Mouse (Mus musculus) Muller cell, postnatal 12 days (primary cell): ENCODE measurements at regions not wholly inside any gene's neighbourhood (a gene's known extent, or its start where the extent isn't known, plus 50 kb on each side); places are given as distances from the start of the nearest gene placed in this dataset.

Experiments
- DNase-seq: peaks from one replicate; pipeline ENCODE4 v3.0.0-alpha.2; 2015; ENCODE audit errors: inconsistent ontology term

- peak; percentile 0 for DNase-seq
Observed at GRCm38 (mm10) chrX:97434327-97434726, 57.3 kb upstream of the Eda2r start.

DNA sequence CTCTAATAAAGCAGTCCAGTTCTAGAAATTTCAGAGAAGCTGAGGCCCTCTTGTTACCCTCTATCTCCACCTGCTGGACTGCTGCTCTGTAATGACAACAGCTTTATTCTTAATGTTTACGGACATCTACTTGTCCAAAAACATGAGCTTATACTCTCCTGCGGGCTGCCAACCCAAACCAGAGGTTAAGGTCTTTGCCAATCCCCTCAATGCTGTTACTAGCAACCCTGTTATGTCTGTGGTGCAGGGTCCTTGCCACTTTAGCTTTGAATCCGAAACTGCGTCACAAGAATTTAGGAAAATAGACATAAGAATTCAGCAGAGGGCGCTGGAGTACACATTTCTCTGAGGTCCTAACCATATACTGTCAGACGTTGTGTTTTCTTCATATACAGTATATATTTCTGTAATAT lies 54.4 kb upstream of the Eda2r start:
- DNase-seq = peak; percentile 42
